Mouse (Mus musculus) C2C12 (cell line): ENCODE measurements around the gene Alg1.

Experiments used
- CEBPB ChIP-seq: IDR thresholded peaks from one replicate; pipeline ENCODE4 v1.6.1; 2011; ENCODE audit warnings: low read depth, mild to moderate bottlenecking, control low read depth, moderate library complexity
- CTCF ChIP-seq: IDR thresholded peaks from one replicate; pipeline ENCODE4 v1.5.1; 2011; ENCODE audit not compliant: control insufficient read depth, insufficient read depth, insufficient read length
- FOSL1 ChIP-seq: IDR thresholded peaks from one replicate; pipeline ENCODE4 v1.8.0; 2011; ENCODE audit warnings: mild to moderate bottlenecking, low read length; ENCODE audit not compliant: poor library complexity, insufficient read depth, severe bottlenecking
- MAX ChIP-seq: IDR thresholded peaks from one replicate; pipeline ENCODE4 v1.6.1; 2011; ENCODE audit warnings: mild to moderate bottlenecking, control low read depth
- MYOD1 ChIP-seq: IDR thresholded peaks from one replicate; pipeline ENCODE4 v1.6.1; 2011; ENCODE audit warnings: low read depth; ENCODE audit not compliant: control insufficient read depth, insufficient read length
- MYOG ChIP-seq: IDR thresholded peaks from one replicate; pipeline ENCODE4 v1.6.1; 2011; ENCODE audit not compliant: control insufficient read depth, insufficient read length; ENCODE audit errors: extremely low read depth
- USF1 ChIP-seq: IDR thresholded peaks from one replicate; pipeline ENCODE4 v1.6.1; 2011; ENCODE audit warnings: low read depth, mild to moderate bottlenecking, control low read depth, moderate library complexity

GRCm38 (mm10) chr16:5214126-5214525 is 19.3 kb upstream of the Alg1 start:
- no peak for TF ChIP-seq CTCF
- TF ChIP-seq USF1: no peak
- TF ChIP-seq FOSL1: no peak
- no peak for TF ChIP-seq MAX
- no peak for TF ChIP-seq MYOD1
- TF ChIP-seq MYOG: no peak
- TF ChIP-seq CEBPB: no peak
